Mouse (Mus musculus) lung, adult 2 months (tissue): ENCODE data around the gene Tubb2a. TPM values are rescaled to one million over a fixed set of nuclear protein-coding genes. Genes with fewer than 3 reads are reported as not detected.
"Not testable (repeated sequence)": the region's sequence is repeated elsewhere in the genome, so short reads cannot be mapped to it uniquely, and the experiment has no call there.

Experiments
- DNase-seq: peaks from one replicate; pipeline ENCODE4 v3.0.0; 2022
- H3K4me1 ChIP-seq: fragments of 200-500 bp; 2 replicates; pipeline ENCODE4 v1.6.1; 2011; ENCODE audit warnings: low read length; ENCODE audit not compliant: control insufficient read depth, insufficient read depth
- H3K4me3 ChIP-seq: fragments of 200-500 bp; replicated peaks from 2 replicates; pipeline ENCODE3; 2011; ENCODE audit warnings: low read depth, mild to moderate bottlenecking, control low read depth, low read length; ENCODE audit errors: extremely low read depth
- CTCF ChIP-seq: fragments of 200-500 bp; IDR thresholded peaks from 2 replicates; pipeline ENCODE4 v1.5.1; 2011; ENCODE audit warnings: mild to moderate bottlenecking, low read length, control low read depth; ENCODE audit not compliant: insufficient read depth
- POLR2A ChIP-seq: fragments of 200-500 bp; IDR thresholded peaks from 2 replicates; pipeline ENCODE4 v1.6.1; 2011; ENCODE audit warnings: low read depth, mild to moderate bottlenecking, control low read depth, low read length, borderline replicate concordance; ENCODE audit errors: extremely low read depth
- WGBS: fragments of 180-500 bp; shearing (Covaris S2); methylation state at CpG from one replicate; pipeline ENCODE4 v1.1.7; 2018; 5-methylcytosine and 5-hydroxymethylcytosine counted together
- polyA plus RNA-seq: library from polyadenylated mRNA; depleted of rRNA; stranded (reverse); fragments of >200 nt; gene quantifications from 2 replicates; pipeline ENCODE4 v1.2.3, GENCODE M21; 2012

Gene Tubb2a
- polyA plus RNA-seq, 1 experiment, result 386 TPM

GRCm38 (mm10) chr13:34078500-34079280 is 883 bp upstream of the Tubb2a start:
- peaks cover 6% of the 10 kb centered on the region for H3K4me1 ChIP-seq
- H3K4me3 ChIP-seq, result peak overlapping the region; percentile 91
- no peak for DNase-seq
- 37% methylated on average over 16 of the region's 16 CpGs for WGBS
- no peak for TF ChIP-seq CTCF
- no peak for TF ChIP-seq POLR2A

- peak overlapping the region; percentile 66 for H3K4me3 ChIP-seq
- DNase-seq, result no peak
- H3K4me1 ChIP-seq, result peaks cover 5% of the 10 kb centered on the region; the same call in 1 of the 2 replicates
- WGBS, result 24% methylated on average over 20 of the region's 20 CpGs
- TF ChIP-seq POLR2A, result no peak
- no peak for TF ChIP-seq CTCF
Observed at GRCm38 (mm10) chr13:34076561-34077491, 981 bp downstream of the Tubb2a start.

DNA sequence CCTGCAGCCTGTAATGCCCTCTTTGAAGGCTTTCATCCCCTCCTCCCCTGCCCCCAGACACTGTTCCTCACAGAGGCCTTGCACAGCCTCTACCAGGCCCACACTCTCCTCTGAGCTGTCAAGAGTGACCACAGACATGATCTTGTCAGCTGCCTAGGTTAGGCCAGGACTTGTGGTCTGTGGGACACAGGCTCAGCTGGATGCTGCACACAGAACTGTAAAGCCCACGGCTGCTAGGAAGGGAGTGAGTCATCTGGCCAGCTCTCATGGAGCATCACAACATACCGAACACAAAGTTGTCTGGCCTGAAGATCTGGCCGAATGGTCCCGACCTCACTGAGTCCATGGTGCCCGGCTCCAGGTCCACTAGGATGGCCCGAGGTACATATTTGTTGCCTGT is 1.9 kb downstream of the Tubb2a start:
- H3K4me3 ChIP-seq, DNase-seq, H3K4me1 ChIP-seq: not testable (repeated sequence)
- WGBS, result 81% methylated on average over 6 of the region's 6 CpGs

GRCm38 (mm10) chr13:34074441-34074840 is 3.4 kb downstream of the Tubb2a start:
- H3K4me3 ChIP-seq, H3K4me1 ChIP-seq, DNase-seq: not testable (repeated sequence)
- WGBS, result 93% methylated on average over 12 of the region's 17 CpGs

- DNase-seq, result no peak
- H3K4me1 ChIP-seq, result no peaks in the 10 kb centered on the region
- TF ChIP-seq CTCF, result no peak
- no peak for TF ChIP-seq POLR2A
- no peak overlapping the region for H3K4me3 ChIP-seq
- WGBS, result 69% methylated on average over 3 of the region's 3 CpGs
Observed at GRCm38 (mm10) chr13:34072847-34073246, 5.0 kb downstream of the Tubb2a start.

GRCm38 (mm10) chr13:34071836-34072235 is 6.0 kb downstream of the Tubb2a start:
- Histone ChIP-seq H3K4me1 (no peaks in the 10 kb centered on the region; the same call in 1 of the 2 replicates), H3K4me3 (no peak overlapping the region)
- TF ChIP-seq CTCF, result no peak
- no peak for TF ChIP-seq POLR2A
- 88% methylated on average over 6 of the region's 6 CpGs for WGBS
- DNase-seq, result no peak

DNA sequence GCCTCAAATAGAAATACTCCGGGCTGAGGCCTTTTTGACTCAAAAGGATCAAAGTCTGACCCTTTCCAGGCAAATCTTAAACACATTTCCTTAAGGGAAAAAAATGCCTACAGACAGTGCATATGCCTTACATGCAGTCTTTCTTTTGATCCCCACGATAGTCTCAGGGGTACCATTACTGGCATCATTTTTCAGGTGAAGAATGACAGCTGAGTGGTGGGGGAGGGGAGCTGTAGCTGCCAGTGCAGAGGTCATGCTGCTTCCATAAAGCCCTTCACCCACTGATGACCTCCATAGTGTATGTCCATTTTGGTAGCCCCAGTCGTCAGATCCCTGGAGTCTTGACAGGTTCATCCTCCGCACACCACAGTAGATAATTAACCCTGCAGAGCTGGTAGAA is 7.5 kb downstream of the Tubb2a start:
- DNase-seq, result no peak
- Histone ChIP-seq H3K4me3 (no peak overlapping the region), H3K4me1 (no peaks in the 10 kb centered on the region; the same call in 1 of the 2 replicates)
- TF ChIP-seq CTCF (no peak), POLR2A (no peak)
- WGBS, result 57% methylated on average over 4 of the region's 4 CpGs

GRCm38 (mm10) chr13:34066351-34066750 is 11.5 kb downstream of the Tubb2a start:
- H3K4me3 ChIP-seq, result no peak overlapping the region
- WGBS, result 67% methylated on average over 1 of the region's 1 CpGs
- no peaks in the 10 kb centered on the region; the same call in 1 of the 2 replicates for H3K4me1 ChIP-seq
- DNase-seq, result no peak
- no peak for TF ChIP-seq CTCF
- TF ChIP-seq POLR2A, result no peak

GRCm38 (mm10) chr13:34062466-34062865 is 15.3 kb downstream of the Tubb2a start:
- WGBS, result 66% methylated on average over 10 of the region's 10 CpGs
- no peak for DNase-seq
- TF ChIP-seq POLR2A, result no peak
- no peak for TF ChIP-seq CTCF
- no peaks in the 10 kb centered on the region; the same call in 1 of the 2 replicates for H3K4me1 ChIP-seq
- H3K4me3 ChIP-seq, result no peak overlapping the region

GRCm38 (mm10) chr13:34060061-34060460 is 17.7 kb downstream of the Tubb2a start:
- no peaks in the 10 kb centered on the region for H3K4me1 ChIP-seq
- no peak overlapping the region for H3K4me3 ChIP-seq
- TF ChIP-seq POLR2A, result no peak
- WGBS, result 87% methylated on average over 9 of the region's 9 CpGs
- DNase-seq, result no peak
